Mouse (Mus musculus) urinary bladder, postnatal 14 days (tissue): ENCODE results near the gene Ccdc43.
"Not testable (repeated sequence)": the region's sequence is repeated elsewhere in the genome, so short reads cannot be mapped to it uniquely, and the experiment has no call there.

Source experiments
- DNase-seq: peaks from one replicate; pipeline ENCODE4 v3.0.0; 2021; ENCODE audit warnings: low spot score

Gene Ccdc43

DNA sequence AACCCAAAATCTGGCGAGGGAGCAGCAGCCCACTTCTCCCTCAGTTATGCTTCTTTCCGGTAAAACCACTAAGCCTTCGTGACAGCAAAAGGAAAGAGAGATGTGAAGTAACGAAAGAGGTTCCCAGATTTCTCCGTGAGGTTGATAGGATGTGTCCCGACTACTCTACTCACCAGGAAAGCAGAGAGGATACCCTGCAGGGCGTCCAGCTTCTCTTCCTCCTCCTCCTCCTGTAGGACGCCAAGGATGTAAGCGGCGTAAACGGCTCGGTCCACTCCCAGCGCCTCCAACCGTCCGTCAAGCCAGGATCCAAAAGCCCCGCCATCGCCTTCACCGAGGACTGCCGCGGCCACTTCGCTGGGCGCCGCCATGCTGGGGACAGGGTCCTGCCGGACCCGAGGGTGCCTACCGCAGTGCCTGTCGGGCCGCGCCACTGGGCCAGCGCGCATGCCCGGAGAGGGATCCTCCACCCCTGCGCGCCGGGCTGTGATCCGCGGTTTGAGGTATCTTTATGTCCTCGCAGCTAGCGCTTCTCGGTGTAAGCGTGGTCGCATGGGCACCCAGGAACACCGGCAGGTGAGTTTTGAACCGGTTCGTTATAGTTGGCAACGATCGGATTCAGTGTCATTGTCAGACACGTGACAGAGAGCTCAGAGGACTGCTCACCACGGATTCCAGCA lies at the start of gene Ccdc43:
Gene Ccdc43, minus strand, starts transcription at position 445 of the 680 bp plus-strand sequence.
- peak; percentile 87 for DNase-seq

DNA sequence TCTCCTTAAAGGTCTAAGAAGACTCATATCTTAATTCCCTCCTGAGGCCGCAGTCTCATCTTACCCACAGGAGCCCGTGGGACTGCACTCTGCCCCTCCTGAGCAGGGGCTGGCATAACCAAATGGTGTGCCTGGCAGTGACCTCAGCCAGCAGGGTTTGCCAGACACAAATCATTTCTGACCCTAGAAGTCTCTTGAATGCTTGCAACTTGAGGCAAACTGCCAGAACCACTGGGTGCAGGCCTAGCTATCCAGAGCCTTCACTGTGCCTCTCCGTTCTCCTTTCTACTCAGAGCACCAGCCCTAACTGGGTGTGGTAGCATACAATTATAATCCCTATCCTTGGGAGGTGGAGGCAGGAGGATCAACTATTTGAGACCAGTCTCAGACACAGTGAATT lies 47.2 kb upstream of the Ccdc43 start:
- no peak for DNase-seq

GRCm38 (mm10) chr11:102742843-102743242 lies 45.3 kb upstream of the Ccdc43 start:
- no peak for DNase-seq

DNA sequence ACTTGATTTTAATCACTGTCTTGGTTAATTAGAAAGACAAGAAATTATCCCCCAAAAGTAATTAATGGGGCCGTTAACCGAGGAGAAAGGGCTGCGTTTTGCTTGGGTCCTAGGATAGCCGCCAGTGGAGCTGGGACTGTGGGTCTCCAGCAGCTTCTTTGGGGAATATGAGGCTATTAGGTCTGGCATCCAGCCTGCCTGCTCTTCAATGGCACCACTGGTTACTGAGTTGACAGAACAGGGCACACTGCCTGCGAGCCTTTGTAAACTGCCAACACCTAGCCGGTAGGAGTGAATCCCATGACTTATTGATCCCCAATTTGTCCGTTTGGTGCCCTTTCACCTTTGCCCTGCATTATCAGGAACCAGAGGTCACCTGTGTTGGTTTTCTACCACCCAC lies 44.5 kb upstream of the Ccdc43 start:
- DNase-seq = no peak

DNA sequence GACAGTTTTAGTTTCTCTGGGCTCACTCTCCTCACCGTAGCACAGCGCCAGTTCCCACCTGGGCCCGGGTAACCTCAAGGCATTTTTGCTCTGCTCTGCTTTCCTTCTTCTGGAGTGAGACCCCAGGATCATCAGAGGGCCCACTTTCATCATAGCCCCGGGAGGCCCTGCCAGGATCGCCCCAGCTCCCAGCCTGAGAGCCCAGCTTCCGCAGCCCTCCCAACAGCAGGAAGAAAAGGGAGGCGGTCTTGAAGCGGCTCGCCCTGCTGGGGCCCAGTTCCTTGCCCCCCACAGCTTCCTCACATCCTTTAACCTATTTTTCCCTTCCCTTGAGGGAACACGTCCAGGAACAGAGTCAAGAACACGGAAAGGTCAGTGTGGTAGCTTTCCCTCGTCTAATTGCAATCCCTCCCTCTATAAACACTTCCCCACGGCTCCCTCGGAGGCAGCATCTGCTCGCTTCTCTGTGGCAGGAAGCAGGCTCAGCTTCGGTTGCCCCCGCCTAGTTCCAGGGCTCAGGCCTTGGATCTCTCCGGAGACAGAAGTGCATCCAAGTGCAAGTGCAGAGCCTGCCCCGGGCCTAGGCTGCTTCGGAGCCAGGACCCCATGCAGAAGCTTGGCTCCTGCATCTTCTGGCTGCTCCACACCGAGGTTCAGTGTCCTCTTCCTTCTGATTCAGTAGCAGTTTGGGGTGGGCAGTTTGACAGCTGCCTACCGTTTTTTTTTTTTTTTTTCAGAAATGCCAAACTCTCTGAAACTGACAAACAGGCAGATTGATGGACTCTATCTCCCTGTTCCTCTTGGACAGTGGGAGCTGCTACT lies 43.8 kb upstream of the Ccdc43 start:
- no peak for DNase-seq

DNA sequence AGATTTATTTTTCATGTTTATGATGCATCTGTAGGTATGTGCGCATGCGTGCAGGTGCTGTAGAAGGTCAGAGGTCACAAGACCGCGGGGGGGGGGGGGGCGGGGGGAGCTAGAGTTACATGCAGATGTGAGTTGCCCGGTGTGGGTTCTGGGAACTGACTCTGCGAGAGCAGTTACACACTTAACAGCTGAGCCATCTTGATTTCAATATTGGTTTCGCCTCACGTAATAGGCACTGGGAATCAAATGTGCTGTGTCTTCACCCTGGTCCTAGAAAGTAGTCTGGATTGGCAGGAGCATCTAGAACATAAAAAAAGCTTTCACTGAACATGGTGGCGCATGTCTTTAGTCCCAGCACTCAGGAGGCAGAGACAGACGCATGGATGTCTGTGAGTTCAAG lies 43.1 kb upstream of the Ccdc43 start:
- no peak for DNase-seq

GRCm38 (mm10) chr11:102739278-102739966 lies 41.8 kb upstream of the Ccdc43 start:
- DNase-seq = peak; percentile 40

DNA sequence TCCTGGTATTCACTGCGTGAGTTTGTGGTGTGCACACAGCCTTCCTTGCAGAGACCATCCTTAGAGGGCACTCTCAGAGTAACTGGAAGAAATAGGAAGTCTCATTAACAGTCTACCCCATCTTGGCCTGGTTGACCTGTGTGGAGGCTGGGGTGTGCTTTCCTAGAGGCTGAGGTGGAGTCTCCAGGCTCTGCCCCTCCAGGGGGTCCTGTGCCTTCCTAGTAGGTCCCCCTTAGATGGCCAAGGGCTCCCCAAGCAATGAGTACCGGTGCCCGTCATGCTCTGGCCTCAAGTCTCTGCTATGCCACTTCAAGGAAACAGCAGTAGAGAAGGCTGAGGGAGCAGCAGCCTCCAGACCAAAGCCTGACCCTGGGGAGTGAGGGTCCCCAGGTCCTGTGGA lies 40.5 kb upstream of the Ccdc43 start:
- no peak for DNase-seq

- no peak for DNase-seq
These were observed 37.4 kb upstream of the Ccdc43 start for GRCm38 (mm10) chr11:102734961-102735360.

DNA sequence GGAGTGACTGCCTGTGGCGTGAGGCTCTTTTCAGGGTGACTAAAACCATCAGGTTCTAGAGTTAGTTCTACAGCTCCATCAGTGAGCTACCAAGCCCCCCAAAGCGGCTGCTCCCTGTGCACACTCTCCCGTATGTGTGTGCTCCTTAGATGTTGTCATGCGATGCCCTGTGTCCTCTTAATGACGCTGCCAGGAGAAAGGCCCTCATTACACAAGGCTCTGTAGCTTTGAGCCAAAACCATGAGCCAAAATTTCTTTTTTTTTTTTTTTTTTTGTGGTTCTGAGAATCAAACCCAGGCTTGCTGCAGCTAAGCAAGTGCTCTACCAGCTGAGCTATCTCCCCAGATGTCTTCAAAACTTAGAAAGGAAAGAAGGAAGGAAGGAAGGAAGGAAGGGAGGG lies 35.6 kb upstream of the Ccdc43 start:
- no peak for DNase-seq

DNA sequence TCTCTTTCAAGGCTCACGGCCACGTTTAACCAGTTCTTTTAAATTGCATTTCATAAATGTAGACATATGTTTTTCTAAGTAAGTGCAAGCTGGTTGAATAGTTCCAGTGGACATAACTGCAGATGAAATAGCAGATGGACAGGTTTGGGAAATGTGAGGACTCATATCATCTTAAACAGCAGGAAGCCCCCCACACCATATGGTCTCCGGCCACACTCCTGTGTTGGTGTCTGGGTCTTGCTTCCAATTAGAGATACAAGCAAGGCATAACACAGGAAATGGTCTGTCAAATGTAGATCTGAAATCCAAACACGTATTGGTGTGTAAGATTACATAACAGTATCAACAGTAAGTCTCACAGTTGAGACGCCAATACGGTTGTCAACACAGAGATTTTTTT lies 33.8 kb upstream of the Ccdc43 start:
- DNase-seq = no peak

DNA sequence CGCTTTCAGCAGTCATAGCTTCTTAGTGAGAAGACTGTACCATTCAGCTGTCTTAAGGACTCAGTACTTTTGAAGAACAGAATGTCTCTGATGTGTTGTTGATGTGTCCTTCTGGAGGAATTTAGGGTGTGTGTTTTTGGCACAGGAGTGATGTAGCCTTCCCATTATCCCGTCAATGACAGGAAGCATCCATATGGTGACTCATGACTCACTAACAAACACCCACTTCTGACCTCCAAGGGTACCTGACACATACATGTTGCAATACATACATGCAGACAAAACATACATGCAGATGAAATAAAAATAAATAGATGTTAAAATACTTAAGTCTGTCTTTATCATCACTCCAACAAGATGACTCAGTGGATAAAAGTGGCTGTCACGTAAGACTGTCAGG lies 32.3 kb upstream of the Ccdc43 start:
- DNase-seq = no peak

GRCm38 (mm10) chr11:102728614-102729013 lies 31.0 kb upstream of the Ccdc43 start:
- DNase-seq = peak; percentile 23

- no peak for DNase-seq
These were observed 28.0 kb upstream of the Ccdc43 start for GRCm38 (mm10) chr11:102725574-102725973.

GRCm38 (mm10) chr11:102716135-102716534 lies 18.6 kb upstream of the Ccdc43 start:
- DNase-seq = no peak

DNA sequence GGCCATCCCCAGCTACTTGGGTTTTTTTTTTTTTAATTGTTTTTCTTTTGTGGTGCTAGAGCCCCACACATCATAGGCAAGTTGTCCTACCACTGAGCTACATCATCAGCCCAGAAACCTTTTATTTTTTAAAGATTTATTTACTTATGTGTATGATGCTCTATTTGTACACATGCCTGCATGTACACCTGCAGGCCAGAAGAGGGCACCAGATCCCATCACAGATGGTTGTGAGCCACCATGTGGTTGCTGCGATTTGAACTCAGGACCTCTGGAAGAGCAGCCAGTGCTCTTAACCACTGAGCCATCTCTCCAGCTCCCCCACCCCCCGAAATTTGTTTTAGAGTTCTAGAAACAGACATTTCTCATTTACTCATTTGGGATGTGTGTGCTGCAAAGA lies 17.0 kb upstream of the Ccdc43 start:
- not testable (repeated sequence) for DNase-seq

DNA sequence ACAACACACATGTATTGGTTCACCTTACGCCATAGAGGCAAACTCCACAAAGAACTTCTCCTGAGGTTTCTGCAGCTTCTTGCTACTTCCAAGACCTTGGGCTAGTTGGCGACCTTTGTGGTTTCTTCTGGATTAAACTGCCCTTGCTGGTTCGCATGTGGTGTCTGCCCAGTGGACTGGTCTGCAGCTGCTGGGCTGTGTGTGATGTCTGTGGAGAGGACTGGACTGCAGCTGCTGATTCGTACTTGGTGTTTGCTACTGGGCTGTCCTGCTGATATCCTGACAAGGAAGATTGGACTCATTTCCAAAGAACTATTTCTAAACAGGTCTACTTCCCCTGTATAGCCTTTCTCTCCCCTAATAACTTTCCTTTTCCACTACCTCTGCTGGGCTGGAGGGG lies 14.8 kb upstream of the Ccdc43 start:
- DNase-seq = no peak

DNA sequence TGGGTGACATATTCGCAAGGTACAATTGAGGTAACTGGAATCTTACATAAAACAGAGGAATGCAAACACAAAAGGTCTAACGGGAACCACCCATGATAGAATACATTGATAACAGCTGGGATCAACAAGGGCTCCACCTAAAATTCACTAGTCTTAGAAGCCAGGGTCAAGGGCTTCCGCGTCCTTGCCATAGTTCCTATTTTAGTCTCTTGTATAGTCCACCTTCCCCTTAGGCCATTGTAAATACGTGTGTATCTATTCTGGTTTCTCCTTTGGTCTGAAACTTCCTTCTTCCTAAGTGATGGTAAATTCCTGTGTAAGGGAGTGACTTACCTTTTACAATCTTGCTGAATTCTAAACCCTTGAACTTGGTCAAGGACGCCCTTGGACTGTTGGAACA lies 4.6 kb upstream of the Ccdc43 start:
- DNase-seq = not testable (repeated sequence)

DNA sequence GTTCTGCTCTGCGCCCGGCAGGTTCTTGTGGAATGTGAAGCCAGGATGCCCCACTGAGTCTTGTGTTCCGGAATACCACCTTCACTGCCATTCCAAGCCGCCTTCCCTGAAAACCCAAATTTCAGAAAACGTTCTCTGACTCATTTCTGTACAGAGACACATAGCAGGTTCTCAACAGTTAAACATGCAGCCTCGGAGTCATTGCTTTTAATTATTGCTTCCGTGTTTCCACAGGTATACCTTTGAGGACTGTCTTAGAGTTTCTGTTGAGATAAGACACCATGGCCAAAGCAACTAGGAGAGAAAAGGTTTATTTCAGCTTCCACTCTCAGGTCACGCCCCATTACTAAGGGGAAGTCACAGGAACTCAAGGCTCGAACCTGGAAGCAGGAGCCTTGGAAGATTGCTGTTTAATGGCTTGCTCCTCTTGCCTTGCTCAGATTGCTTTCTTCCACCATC lies 465 bp upstream of the Ccdc43 start:
- no peak for DNase-seq

DNA sequence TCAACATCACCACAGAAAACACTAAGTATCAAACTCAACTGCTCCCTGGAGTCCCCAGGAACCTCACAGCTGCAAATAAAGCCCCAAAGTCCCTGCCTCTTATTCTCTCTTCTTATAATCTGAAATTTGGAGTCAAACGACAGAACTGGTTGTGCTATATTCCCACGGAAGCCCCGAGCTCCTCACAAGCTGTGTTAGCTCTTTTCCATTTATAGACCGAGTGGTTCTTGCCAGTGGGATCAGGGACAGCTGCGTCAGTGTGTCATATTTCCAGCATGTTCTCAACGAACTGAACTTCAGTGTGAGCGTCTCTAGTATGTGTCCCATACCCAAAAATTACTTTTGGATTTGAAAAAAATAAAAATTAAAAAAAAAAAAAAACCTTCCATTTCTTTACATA lies 2.3 kb downstream of the Ccdc43 start:
- no peak for DNase-seq

DNA sequence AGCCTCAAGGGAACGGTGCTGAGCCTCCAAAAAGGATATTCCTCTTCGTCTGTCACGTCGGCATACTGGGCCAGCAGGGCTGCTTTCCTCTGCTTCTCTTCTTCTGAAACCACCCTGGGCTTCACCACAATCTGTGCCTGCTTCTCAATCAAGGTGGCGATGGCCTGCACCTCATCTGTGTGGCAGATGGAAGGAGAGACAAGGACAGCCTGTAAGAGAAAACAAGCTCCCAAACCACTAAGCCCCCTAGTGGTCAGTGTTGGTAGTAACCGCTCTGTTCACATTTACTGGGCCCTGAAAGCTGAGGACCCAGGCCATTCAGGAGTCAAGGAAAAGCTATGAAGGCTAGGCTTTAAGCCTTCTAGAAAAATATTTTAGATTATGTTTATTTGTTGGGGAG lies 7.4 kb downstream of the Ccdc43 start:
- peak; percentile 73 for DNase-seq

DNA sequence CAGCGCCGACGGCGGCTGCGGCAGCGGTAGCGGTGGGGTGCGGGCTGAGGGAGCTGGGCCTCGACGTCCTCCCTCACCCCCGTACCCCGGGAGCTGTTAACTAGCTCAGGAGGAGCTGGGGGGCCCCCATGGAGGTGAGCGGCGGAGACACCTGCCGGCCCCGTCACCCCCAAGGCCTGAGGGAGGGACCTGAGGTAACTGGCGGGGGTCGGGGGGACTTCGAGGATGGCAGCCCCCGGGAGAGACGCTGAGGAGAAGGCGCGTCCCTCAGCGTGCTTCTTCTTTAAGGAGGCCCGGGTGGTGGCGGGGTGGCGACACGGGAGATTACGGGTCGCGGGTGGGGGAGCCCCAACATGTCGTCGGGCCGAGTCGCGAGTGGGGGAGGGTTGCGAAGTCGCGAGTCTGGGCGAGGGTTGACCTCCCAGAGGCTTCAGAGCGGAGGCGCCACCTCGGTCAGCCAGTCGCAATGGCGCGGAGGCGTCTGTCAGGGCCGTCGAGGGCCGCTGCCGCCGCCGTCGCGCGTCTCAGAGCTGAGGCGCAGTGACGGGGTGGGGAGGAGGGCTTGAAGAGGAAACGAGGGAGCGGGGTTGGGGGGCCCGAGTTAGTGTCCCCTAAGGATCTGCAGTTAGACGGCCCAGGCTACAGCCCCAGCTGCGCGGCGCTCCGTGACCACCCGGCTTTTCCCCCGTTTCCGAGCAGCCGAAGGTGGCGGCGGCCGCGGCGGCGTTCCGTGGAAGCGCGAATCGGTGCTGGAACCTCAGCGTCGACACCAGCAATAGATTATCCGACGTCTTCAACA lies 31.7 kb downstream of the Ccdc43 start:
- DNase-seq = no peak
